Mouse (Mus musculus): Measurements from ENCODE around the gene Mc1r. TPM values are rescaled to one million over a fixed set of nuclear protein-coding genes. Genes with fewer than 3 reads are reported as not detected.
A peak's percentile ranks its signal among the peaks of the same experiment; 100 is the strongest.
"Not testable (repeated sequence)": the region's sequence is repeated elsewhere in the genome, so short reads cannot be mapped to it uniquely, and the experiment has no call there.

Gene Mc1r
- total and polyA plus RNA-seq, 3 experiments, result 0.31 to 0.45 TPM; not detected in 1

DNA sequence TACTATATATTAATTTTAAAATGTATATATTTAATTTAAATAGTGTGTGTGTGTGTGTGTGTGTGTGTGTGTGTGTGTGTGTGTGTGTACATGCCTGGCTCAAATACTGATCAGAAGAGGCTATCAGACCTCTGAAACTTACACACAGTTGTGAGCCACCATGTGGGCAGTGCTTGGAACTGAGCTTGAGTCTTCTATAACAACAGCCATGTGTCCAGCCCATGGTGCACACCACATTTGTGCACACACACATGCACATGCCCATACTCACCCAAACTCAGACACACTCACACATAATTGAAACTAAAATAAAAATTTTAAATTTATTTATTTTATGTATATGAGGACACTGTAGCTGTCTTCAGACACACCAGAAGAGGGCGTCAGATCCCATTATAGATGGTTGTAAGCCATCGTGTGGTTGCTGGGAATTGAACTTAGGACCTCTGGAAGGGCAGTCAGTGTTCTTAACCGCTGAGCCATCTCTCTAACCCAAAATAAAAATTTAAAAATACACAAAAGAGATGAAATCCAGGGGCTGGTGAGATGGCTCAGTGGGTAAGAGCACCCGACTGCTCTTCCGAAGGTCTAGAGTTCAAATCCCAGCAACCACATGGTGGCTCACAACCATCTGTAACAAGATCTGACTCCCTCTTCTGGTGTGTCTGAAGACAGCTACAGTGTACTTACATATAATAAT is 8.2 kb downstream of the Mc1r start:
- not testable (repeated sequence) for H3K27ac ChIP-seq (ENCODE audit: control insufficient read depth, low read depth, low read length); H3K4me3 ChIP-seq (ENCODE audit: control insufficient read depth in 1 of 2, insufficient read depth in 1 of 2, low read depth in 2 of 2, low read length in 2 of 2); H3K79me2 ChIP-seq (ENCODE audit: control insufficient read depth, insufficient read depth, low read length, poor library complexity); H3K27me3 ChIP-seq (ENCODE audit: control insufficient read depth in 1 of 2, insufficient read depth in 2 of 2, low read length in 2 of 2); H3K9ac ChIP-seq (ENCODE audit: control insufficient read depth, low read depth, low read length, poor library complexity, severe bottlenecking); H3K9me3 ChIP-seq (replicated peaks; ENCODE audit: insufficient read depth, low read length)
- peak; percentile 97 for TF ChIP-seq TBP (IDR thresholded peaks at IDR 0.05; ENCODE audit: low read depth, low read length)
- TF ChIP-seq CTCF (IDR thresholded peaks at IDR 0.05 in 2 of 3, conservative IDR thresholded peaks at IDR 0.05 in 1 of 3; ENCODE audit: control insufficient read depth in 1 of 3, insufficient read depth in 1 of 3, low read depth in 2 of 3, low read length in 3 of 3, poor library complexity in 1 of 3, severe bottlenecking in 1 of 3), result peak in 1 of 3 experiments; percentile 13; a peak in 1 of 6 replicates
- peak; percentile 49 for DNase-seq (ENCODE audit: low read depth, low spot score)
- peaks cover 0 to 19% of the 10 kb centered on the region in 2 experiments; a peak in 2 of 4 replicates for H3K36me3 ChIP-seq (ENCODE audit: control insufficient read depth in 1 of 2, insufficient read depth in 2 of 2, low read length in 2 of 2)
- peaks cover 0 to 31% of the 10 kb centered on the region in 2 experiments; a peak in 3 of 4 replicates for H3K4me1 ChIP-seq (ENCODE audit: control insufficient read depth in 1 of 2, insufficient read depth in 2 of 2, low read length in 2 of 2)

DNA sequence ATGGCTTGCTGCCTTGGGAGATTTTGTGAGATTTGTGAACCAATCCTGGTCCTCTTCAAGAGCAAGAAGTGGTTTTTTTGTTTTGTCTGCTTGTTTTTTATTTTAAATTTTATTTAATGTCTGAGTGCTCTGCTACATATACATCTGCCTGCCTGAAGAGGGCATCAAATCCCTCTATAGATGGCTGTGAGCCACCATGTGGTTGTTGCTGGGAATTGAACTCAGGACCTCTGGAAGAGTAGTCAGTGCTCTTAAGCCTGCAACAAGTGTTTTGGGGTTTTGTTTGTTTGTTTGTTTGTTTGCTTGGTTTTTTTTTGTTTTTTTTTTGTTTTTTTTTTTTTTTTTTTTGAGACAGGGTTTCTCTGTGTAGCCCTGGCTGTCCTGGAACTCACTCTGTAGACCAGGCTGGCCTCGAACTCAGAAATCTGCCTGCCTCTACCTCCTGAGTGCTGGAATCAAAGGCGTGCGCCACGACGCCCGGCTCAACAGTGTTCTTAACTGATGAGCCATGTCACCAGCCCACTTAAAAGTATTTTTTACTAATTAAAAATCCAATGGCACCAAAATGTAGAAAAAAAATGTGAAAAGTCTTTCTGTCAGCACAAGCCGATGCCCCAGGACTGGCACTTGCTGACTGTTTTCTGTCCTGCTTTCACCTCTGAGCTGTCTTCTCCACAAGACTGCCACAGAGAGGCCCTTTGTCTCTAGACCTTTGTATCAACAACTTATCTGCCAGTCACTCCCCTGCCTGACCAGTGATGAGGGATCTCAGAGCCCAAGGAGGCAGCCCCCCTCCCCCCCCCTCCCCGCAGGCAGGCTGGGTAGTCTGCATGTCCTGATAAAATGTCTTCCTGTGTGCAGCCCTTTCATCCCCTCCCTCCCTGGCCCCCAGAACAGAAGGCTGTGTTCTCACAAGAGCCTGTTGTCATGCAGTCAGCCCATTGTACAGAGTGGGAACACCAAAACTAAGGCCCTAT is 9.3 kb downstream of the Mc1r start:
- Histone ChIP-seq H3K27me3 (ENCODE audit: control insufficient read depth in 1 of 2, insufficient read depth in 2 of 2, low read length in 2 of 2) (no peaks in the 10 kb centered on the region), H3K9ac (ENCODE audit: control insufficient read depth, low read depth, low read length, poor library complexity, severe bottlenecking) (0 out of 2 replicates have a peak overlapping the region, but pooled peaks have one; percentile 7), H3K27ac (ENCODE audit: control insufficient read depth, low read depth, low read length) (peak overlapping the region; percentile 46)
- peak; percentile 29; the same call in 1 of the 2 replicates for TF ChIP-seq ETS1 (IDR thresholded peaks at IDR 0.05; ENCODE audit: low read depth, low read length)
- TF ChIP-seq RCOR1 (IDR thresholded peaks at IDR 0.05; ENCODE audit: low read depth, low read length), result peak; percentile 43
- peak; percentile 69 for TF ChIP-seq TCF12 (IDR thresholded peaks at IDR 0.05; ENCODE audit: low read depth, low read length)
- TF ChIP-seq EP300 (IDR thresholded peaks at IDR 0.05; ENCODE audit: low read depth in 1 of 2, low read length in 2 of 2), result peak; percentile 41 to 68; a peak in 3 of 4 replicates
- TF ChIP-seq MYC (IDR thresholded peaks at IDR 0.05; ENCODE audit: low read depth, low read length), result peak; percentile 63; the same call in 1 of the 2 replicates
- TF ChIP-seq RAD21 (IDR thresholded peaks at IDR 0.05; ENCODE audit: low read depth, low read length), result peak; percentile 45
- peak; percentile 57 for TF ChIP-seq ZNF384 (IDR thresholded peaks at IDR 0.05; ENCODE audit: low read depth, low read length)
- TF ChIP-seq SMC3 (IDR thresholded peaks at IDR 0.05; ENCODE audit: low read depth, low read length), result peak; percentile 62
- no peak for TF ChIP-seq JUND (IDR thresholded peaks at IDR 0.05; ENCODE audit: low read depth, low read length)
- TF ChIP-seq MAX (IDR thresholded peaks at IDR 0.05; ENCODE audit: low read length), result no peak
- TF ChIP-seq SIN3A (IDR thresholded peaks at IDR 0.05; ENCODE audit: low read length), result no peak
- no peak for TF ChIP-seq NRF1 (IDR thresholded peaks at IDR 0.05; ENCODE audit: insufficient read depth, low read depth, low read length, poor library complexity, severe bottlenecking)
- TF ChIP-seq POLR2AphosphoS5 (IDR thresholded peaks at IDR 0.05; ENCODE audit: borderline replicate concordance, low read depth, low read length), result no peak
- TF ChIP-seq POLR2AphosphoS2 (IDR thresholded peaks at IDR 0.05; ENCODE audit: low read length), result no peak
- TF ChIP-seq MAZ (IDR thresholded peaks at IDR 0.05; ENCODE audit: low read depth, low read length), result peak; percentile 93; the same call in 1 of the 2 replicates
- TF ChIP-seq GATA1 (IDR thresholded peaks at IDR 0.05; ENCODE audit: low read depth, low read length), result peak; percentile 5; the same call in 1 of the 2 replicates
- TF ChIP-seq HCFC1 (IDR thresholded peaks at IDR 0.05; ENCODE audit: low read depth, low read length), result 0 out of 2 replicates have a peak, but pooled peaks have one; percentile 28
- TF ChIP-seq UBTF (IDR thresholded peaks at IDR 0.05; ENCODE audit: borderline replicate concordance, insufficient read depth, low read depth, low read length), result no peak
- TF ChIP-seq POLR2A (IDR thresholded peaks at IDR 0.05; ENCODE audit: control insufficient read depth in 1 of 2, insufficient read depth in 1 of 2, low read depth in 1 of 2, low read length in 2 of 2, poor library complexity in 1 of 2), result no peak
- peak; percentile 54 for TF ChIP-seq TAL1 (IDR thresholded peaks at IDR 0.05; ENCODE audit: low read length)
- TF ChIP-seq ZC3H11A (IDR thresholded peaks at IDR 0.05; ENCODE audit: low read depth, low read length), result 0 out of 2 replicates have a peak, but pooled peaks have one; percentile 17
- peak; percentile 54 to 92 (median 58) for TF ChIP-seq CTCF (IDR thresholded peaks at IDR 0.05 in 2 of 3, conservative IDR thresholded peaks at IDR 0.05 in 1 of 3; ENCODE audit: control insufficient read depth in 1 of 3, insufficient read depth in 1 of 3, low read depth in 2 of 3, low read length in 3 of 3, poor library complexity in 1 of 3, severe bottlenecking in 1 of 3)
- no peak for TF ChIP-seq ZMIZ1 (IDR thresholded peaks at IDR 0.05; ENCODE audit: low read depth, low read length)
- no peak for TF ChIP-seq USF2 (IDR thresholded peaks at IDR 0.05; ENCODE audit: borderline replicate concordance in 1 of 2, insufficient read depth in 1 of 2, low read depth in 1 of 2, low read length in 2 of 2)
- TF ChIP-seq MAFK (IDR thresholded peaks at IDR 0.05; ENCODE audit: borderline replicate concordance, low read depth, low read length), result no peak
- TF ChIP-seq TBP (IDR thresholded peaks at IDR 0.05; ENCODE audit: low read depth, low read length), result peak; percentile 90

More for the DNA sequence above, 9.3 kb downstream of the Mc1r start:
- DNase-seq (ENCODE audit: low read depth, low spot score), result peak; percentile 85
- H3K79me2 ChIP-seq (ENCODE audit: control insufficient read depth, insufficient read depth, low read length, poor library complexity), result no peaks in the 10 kb centered on the region
- H3K4me3 ChIP-seq (ENCODE audit: control insufficient read depth in 1 of 2, insufficient read depth in 1 of 2, low read depth in 2 of 2, low read length in 2 of 2), result no peak overlapping the region
- peaks cover 0 to 12% of the 10 kb centered on the region in 2 experiments; a peak in 2 of 4 replicates for H3K36me3 ChIP-seq (ENCODE audit: control insufficient read depth in 1 of 2, insufficient read depth in 2 of 2, low read length in 2 of 2)
- peaks cover 0 to 25% of the 10 kb centered on the region in 2 experiments; a peak in 3 of 4 replicates for H3K4me1 ChIP-seq (ENCODE audit: control insufficient read depth in 1 of 2, insufficient read depth in 2 of 2, low read length in 2 of 2)
- H3K9me3 ChIP-seq (replicated peaks; ENCODE audit: insufficient read depth, low read length), result no peaks in the 10 kb centered on the region
